Mouse (Mus musculus) heart, embryonic 12.5 days (tissue): Measurements from ENCODE around the gene Calhm4. TPM values are rescaled to one million over a fixed set of nuclear protein-coding genes. Genes with fewer than 3 reads are reported as not detected.
"Not testable (repeated sequence)": the region's sequence is repeated elsewhere in the genome, so short reads cannot be mapped to it uniquely, and the experiment has no call there.

ENCODE experiments used
- ATAC-seq: fragments of 200-750 bp; cut with Nextera tagmentation; 2 replicates; pipeline ENCODE4 v1.8.0; 2017; ENCODE audit warnings: moderate TSS enrichment, moderate library complexity; ENCODE audit not compliant: insufficient number of reproducible peaks, low FRiP score
- H3K27ac ChIP-seq: fragments of 300-500 bp; sonication (generic); 2 replicates; pipeline ENCODE4 v1.5.1; 2016; ENCODE audit warnings: mild to moderate bottlenecking, moderate library complexity; ENCODE audit not compliant: poor library complexity, severe bottlenecking
- H3K27me3 ChIP-seq: fragments of 300-500 bp; sonication (generic); replicated peaks from 2 replicates; pipeline ENCODE4 v1.6.1; 2016; ENCODE audit warnings: mild to moderate bottlenecking, moderate library complexity
- H3K36me3 ChIP-seq: fragments of 300-500 bp; sonication (generic); 2 replicates; pipeline ENCODE4 v1.6.1; 2016; ENCODE audit warnings: mild to moderate bottlenecking, moderate library complexity
- H3K4me1 ChIP-seq: fragments of 300-500 bp; sonication (generic); replicated peaks from 2 replicates; pipeline ENCODE4 v1.6.1; 2016; ENCODE audit warnings: mild to moderate bottlenecking
- H3K4me2 ChIP-seq: fragments of 300-500 bp; sonication (generic); 2 replicates; pipeline ENCODE4 v1.6.1; 2016; ENCODE audit warnings: mild to moderate bottlenecking, moderate library complexity
- H3K4me3 ChIP-seq: fragments of 300-500 bp; sonication (generic); 2 replicates; pipeline ENCODE4 v1.5.1; 2016; ENCODE audit warnings: mild to moderate bottlenecking
- H3K9ac ChIP-seq: fragments of 300-500 bp; sonication (generic); 2 replicates; pipeline ENCODE4 v1.6.1; 2016; ENCODE audit warnings: mild to moderate bottlenecking, moderate library complexity
- H3K9me3 ChIP-seq: fragments of 300-500 bp; sonication (generic); replicated peaks from 2 replicates; pipeline ENCODE4 v1.6.1; 2016; ENCODE audit warnings: mild to moderate bottlenecking, moderate library complexity
- WGBS: fragments of 180-500 bp; shearing (Covaris S2); methylation state at CpG from one replicate; pipeline ENCODE4 v1.1.7; 2016; 5-methylcytosine and 5-hydroxymethylcytosine counted together
- polyA plus RNA-seq: library from polyadenylated mRNA; unstranded; fragments of >200 nt; fragmentation: Nextera tagmentation; extraction: Ambion mirVana; gene quantifications from 2 replicates; pipeline ENCODE4 v1.2.1, GENCODE M21; 2016

The Calhm4 gene
- polyA plus RNA-seq, 1 experiment from 2014 or later: not detected

DNA sequence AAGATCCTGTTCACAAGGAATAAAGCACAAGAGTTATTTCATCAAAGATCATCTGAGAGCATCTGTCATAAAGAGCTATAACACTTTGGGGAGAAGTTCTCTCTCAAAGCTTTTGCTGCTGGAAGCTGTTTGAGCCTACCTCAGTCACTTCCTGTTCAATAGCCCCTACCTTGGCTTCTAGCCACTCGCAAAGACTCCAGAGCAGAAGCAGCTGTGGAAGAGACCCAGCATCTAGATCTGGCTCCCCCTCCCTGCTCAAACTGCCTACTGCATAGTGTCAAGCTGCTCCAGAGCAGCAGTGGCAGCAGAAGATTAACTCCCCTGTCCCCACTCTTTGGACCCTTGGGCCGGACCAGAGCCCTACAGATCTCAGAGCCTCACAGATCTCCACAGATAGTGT is 9.9 kb upstream of the Calhm4 start:
- no peaks in the 10 kb centered on the region for H3K36me3 ChIP-seq
- no peaks in the 10 kb centered on the region for H3K27me3 ChIP-seq
- no peaks in the 10 kb centered on the region for H3K4me1 ChIP-seq
- H3K4me3 ChIP-seq: no peak overlapping the region
- 60% methylated on average over 2 of the region's 2 CpGs for WGBS
- no peak overlapping the region for H3K27ac ChIP-seq
- no peak overlapping the region for H3K9ac ChIP-seq
- H3K9me3 ChIP-seq: no peaks in the 10 kb centered on the region
- ATAC-seq: no peak
- H3K4me2 ChIP-seq: no peak overlapping the region

DNA sequence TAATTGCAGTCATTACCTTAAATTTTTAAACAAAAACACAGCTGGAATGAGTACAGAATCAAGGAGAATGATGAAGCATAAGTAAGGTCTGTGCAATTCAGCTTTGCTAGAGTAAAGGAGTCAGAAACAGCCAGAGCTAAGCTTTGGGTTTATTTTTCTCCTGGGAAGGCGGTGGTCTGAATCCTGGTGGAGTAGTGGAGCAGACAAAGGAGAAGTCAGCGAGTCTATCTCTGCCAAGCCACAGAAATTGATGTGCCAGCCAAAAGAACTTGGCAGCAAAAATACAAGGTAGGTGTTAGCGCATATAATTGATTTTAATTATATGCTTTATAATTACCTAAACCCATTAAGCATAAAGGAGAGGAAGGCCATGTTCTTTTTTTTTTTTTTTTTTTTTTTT is 6.7 kb downstream of the Calhm4 start, which contains the start of gene Trappc3l:
Gene Trappc3l (plus strand): TSS at position 197 of the 400 bp plus-strand sequence.
- H3K4me2 ChIP-seq: no peak within 1 kb of the TSS
- no peaks in the 10 kb centered on the region for H3K27me3 ChIP-seq
- 83% methylated on average over 3 of the region's 3 CpGs for WGBS
- H3K9me3 ChIP-seq: no peaks in the 10 kb centered on the region
- no peak within 1 kb of the TSS for H3K9ac ChIP-seq
- H3K4me1 ChIP-seq: no peaks in the 10 kb centered on the region
- no peak within 1 kb of the TSS for H3K27ac ChIP-seq
- no peaks in the 10 kb centered on the region for H3K36me3 ChIP-seq
- no peak for ATAC-seq
- no peak within 1 kb of the TSS for H3K4me3 ChIP-seq

DNA sequence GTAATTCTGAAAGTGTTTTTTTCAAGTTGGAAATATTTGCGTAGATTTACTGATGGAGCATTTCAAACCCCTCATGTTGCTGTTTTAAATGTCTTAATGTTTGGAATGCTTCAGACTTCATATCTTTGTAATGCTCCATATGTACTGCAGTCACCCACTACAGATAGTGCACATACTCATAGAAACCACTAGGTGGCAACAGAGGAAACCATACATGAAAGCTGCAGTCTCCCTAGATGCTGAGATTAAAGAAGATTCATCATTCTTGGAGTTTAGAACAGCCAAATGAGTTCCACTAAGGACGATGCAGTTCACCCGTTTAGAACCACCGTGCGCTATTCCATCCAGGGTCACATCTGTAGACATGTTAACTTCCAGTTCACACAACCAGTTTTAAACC is 7.5 kb downstream of the Calhm4 start:
- Histone ChIP-seq H3K9ac (no peak overlapping the region), H3K27me3 (no peaks in the 10 kb centered on the region), H3K4me1 (no peaks in the 10 kb centered on the region), H3K4me2 (no peak overlapping the region), H3K4me3 (no peak overlapping the region), H3K27ac (no peak overlapping the region), H3K36me3 (no peaks in the 10 kb centered on the region), H3K9me3 (no peaks in the 10 kb centered on the region)
- ATAC-seq: no peak
- WGBS: 14% methylated on average over 5 of the region's 5 CpGs

DNA sequence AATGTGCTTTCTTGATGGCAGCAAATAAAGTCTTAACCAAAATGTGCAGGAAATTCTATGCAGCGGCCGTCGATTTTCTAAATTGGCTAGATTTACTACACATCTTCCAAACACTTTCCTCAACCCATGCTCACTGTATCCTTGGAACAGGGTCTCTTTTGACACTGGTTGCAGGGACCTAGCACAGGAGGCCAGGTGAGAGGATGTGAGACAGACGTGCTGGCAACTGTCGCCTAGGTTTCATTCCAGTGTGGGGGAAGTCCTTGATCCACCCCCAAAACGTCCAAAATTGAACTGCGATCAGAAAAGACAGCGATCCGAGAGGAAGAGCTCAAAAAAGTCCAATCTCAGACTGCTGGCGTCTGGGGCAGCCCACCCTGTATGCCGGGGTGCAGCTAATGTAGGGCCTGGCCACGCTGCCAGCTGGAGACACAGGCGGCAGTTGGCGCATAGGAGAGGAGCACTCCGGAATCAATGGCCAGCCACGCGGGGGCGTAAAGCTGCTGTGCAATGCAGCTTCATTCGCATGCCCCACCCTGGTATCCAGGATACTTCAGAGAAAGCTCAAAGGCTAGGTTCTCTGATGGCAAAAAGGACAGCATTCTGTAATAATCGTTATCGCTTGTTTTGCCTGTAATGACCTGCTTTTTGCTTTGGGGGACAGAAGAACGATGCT is 10.3 kb downstream of the Calhm4 start:
- ATAC-seq: peak; percentile 68; the same call in 1 of the 2 replicates
- H3K27ac ChIP-seq: no peak overlapping the region
- peak overlapping the region; percentile 60 for H3K4me2 ChIP-seq
- 19% methylated on average over 22 of the region's 22 CpGs for WGBS
- H3K4me1 ChIP-seq: no peaks in the 10 kb centered on the region
- H3K4me3 ChIP-seq: peak overlapping the region; percentile 10
- H3K9ac ChIP-seq: peak overlapping the region; percentile 41; the same call in 1 of the 2 replicates
- no peaks in the 10 kb centered on the region for H3K9me3 ChIP-seq
- no peaks in the 10 kb centered on the region for H3K36me3 ChIP-seq
- no peaks in the 10 kb centered on the region for H3K27me3 ChIP-seq

DNA sequence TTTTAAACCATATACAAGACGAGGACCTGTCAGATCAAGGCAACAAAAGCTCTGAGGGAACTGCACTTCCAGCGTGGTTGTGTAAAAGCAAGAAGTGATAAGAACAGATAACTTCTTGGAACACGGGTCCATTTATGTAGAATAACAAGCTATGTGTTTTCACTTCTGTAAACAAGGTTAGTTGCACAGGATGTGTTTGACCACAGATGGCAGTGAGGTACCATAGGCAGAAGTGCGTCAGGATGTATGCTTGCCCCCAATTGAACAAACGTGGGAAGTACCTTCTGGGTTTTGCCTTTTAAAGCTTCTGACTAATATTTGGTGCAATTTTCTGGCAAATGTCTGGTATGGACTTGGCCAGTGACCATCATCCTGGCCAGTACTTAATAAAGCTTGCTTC is 13.8 kb downstream of the Calhm4 start:
- no peak for ATAC-seq
- no peaks in the 10 kb centered on the region for H3K4me1 ChIP-seq
- no peak overlapping the region for H3K4me2 ChIP-seq
- H3K36me3 ChIP-seq: no peaks in the 10 kb centered on the region
- H3K9me3 ChIP-seq: no peaks in the 10 kb centered on the region
- 56% methylated on average over 5 of the region's 5 CpGs for WGBS
- no peaks in the 10 kb centered on the region for H3K27me3 ChIP-seq
- H3K4me3 ChIP-seq: no peak overlapping the region
- no peak overlapping the region for H3K27ac ChIP-seq
- H3K9ac ChIP-seq: no peak overlapping the region

DNA sequence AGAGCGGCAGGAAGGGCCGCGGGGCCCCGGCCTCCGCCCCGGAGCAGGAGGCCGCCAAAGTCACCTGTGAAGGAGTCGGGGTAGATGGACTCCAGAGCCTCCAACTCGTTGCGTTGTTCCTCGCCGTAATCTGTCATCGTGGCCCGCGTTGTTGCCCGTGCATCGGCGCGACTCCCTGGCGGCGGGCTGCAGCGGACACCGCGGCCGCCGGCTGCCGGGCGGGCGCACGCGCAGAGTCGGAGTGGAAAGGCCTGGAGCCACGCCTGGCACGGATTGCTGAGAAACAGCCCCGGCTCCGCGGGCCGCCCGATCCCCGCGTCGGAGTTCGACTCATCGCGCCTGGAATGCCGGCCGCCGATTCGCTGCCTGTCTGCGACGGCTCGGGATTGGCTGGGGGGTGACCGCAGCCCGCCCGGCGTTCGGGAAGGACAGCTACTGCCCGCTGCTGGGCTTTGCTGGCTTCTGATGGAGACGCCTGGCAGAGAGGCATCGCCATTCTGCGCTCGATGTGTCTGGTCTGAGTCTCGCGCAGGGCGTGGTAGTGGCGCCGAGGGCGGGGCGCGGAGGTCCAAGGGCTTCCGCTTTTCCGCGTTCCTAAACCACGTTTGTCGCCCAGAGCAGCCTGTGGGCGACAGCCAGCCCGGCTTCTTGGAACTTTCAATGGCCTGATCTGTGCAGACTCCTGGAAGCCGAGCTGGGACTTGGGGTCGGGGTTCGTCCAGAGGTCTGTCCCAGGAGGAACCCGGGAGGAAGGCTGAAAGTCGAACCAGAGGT is 24.6 kb downstream of the Calhm4 start, which contains the start of gene Rwdd1:
Gene Rwdd1 (minus strand): TSS at position 323 of the 774 bp plus-strand sequence.
- Histone ChIP-seq H3K9me3 (no peaks in the 10 kb centered on the region), H3K36me3 (no peaks in the 10 kb centered on the region), H3K4me3 (peak within 1 kb of the TSS; percentile 96), H3K9ac (peak within 1 kb of the TSS; percentile 92), H3K4me1 (peaks cover 11% of the 10 kb centered on the region), H3K27me3 (no peaks in the 10 kb centered on the region), H3K4me2 (peak within 1 kb of the TSS; percentile 93), H3K27ac (peak within 1 kb of the TSS; percentile 98)
- peak; percentile 99 for ATAC-seq
- under 1% methylated on average over 82 of the region's 82 CpGs for WGBS

DNA sequence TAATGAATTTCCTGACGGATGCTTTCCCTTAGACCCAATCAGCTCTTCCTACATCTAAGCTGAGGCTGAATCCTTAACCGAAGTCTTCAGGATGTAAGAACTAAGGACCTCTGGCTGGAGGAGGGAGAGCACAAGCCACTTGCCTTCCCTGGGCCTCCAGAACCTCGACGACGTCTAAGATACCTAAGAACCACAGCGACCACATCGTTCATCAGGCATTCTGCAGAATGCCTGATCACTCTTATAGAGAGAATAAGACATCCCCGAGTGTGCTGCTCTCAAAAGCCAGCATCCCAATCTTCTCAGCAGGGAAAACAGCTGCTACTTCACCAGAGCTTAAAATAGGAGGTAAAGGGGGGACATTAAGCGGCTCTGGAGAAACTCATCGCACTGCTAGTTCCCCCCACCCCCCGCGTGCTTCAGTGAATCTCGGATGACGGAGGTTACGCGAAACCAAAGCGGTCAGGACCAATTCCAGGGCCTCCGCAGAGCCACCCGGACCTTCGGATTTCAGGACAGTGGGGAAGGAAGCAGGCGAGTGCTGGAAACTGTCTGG is 25.3 kb downstream of the Calhm4 start:
- H3K4me2 ChIP-seq: peak overlapping the region; percentile 93
- no peaks in the 10 kb centered on the region for H3K9me3 ChIP-seq
- ATAC-seq: no peak
- H3K27ac ChIP-seq: peak overlapping the region; percentile 98
- H3K4me3 ChIP-seq: peak overlapping the region; percentile 96
- H3K9ac ChIP-seq: peak overlapping the region; percentile 92
- no peaks in the 10 kb centered on the region for H3K27me3 ChIP-seq
- under 1% methylated on average over 21 of the region's 21 CpGs for WGBS
- no peaks in the 10 kb centered on the region for H3K36me3 ChIP-seq
- H3K4me1 ChIP-seq: peaks cover 11% of the 10 kb centered on the region

DNA sequence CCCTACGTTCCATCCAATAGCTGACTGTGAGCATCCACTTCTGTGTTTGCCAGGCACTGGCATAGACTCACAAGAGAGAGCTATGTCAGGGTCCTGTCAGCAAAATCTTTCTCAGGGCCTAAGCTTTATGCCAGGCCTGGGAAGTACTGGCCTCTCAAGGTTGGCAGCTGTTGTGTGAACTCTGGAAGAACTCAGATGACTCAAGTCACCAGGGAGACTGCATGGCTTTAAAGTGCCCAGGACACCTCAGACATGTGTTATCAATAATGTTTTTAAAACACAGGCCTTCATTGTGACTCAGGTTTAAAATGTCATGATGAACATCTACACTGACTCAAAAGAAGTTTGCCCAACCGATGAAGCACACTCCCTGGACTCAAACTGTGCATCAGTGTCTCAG is 30.9 kb downstream of the Calhm4 start:
- ATAC-seq: no peak
- H3K4me3 ChIP-seq: no peak overlapping the region

DNA sequence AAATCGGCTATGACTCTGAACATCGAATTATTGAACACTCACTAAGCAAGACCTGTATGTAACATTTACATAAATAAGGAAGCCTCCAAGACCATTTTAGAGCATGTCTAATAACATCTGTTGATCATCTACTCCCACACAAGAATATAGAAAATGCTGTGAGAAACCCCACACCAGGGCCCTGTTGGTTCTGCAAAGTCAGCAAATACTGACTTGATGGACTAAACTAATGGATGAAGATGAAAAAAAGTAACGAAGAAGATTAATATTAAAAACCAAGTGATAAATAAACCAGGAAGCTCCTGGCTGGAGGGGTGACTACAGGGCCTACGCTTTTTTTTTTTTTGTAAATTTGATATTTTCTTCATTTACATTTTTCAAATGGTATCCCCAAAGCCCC is 31.5 kb downstream of the Calhm4 start:
- no peaks in the 10 kb centered on the region for H3K9me3 ChIP-seq
- H3K36me3 ChIP-seq: peaks cover 18% of the 10 kb centered on the region
- H3K27me3 ChIP-seq: no peaks in the 10 kb centered on the region
- ATAC-seq: no peak
- no peaks in the 10 kb centered on the region for H3K4me1 ChIP-seq
- WGBS: 93% methylated on average over 4 of the region's 4 CpGs
- H3K9ac ChIP-seq: no peak overlapping the region
- H3K27ac ChIP-seq: no peak overlapping the region
- no peak overlapping the region for H3K4me2 ChIP-seq
- no peak overlapping the region for H3K4me3 ChIP-seq

More for the DNA sequence above, 30.9 kb downstream of the Calhm4 start:
- H3K4me2 ChIP-seq: no peak overlapping the region
- no peaks in the 10 kb centered on the region for H3K27me3 ChIP-seq
- H3K36me3 ChIP-seq: peaks cover 11% of the 10 kb centered on the region
- H3K4me1 ChIP-seq: peaks cover 5% of the 10 kb centered on the region
- H3K27ac ChIP-seq: no peak overlapping the region
- no peaks in the 10 kb centered on the region for H3K9me3 ChIP-seq
- WGBS: 88% methylated on average over 2 of the region's 2 CpGs
- no peak overlapping the region for H3K9ac ChIP-seq

DNA sequence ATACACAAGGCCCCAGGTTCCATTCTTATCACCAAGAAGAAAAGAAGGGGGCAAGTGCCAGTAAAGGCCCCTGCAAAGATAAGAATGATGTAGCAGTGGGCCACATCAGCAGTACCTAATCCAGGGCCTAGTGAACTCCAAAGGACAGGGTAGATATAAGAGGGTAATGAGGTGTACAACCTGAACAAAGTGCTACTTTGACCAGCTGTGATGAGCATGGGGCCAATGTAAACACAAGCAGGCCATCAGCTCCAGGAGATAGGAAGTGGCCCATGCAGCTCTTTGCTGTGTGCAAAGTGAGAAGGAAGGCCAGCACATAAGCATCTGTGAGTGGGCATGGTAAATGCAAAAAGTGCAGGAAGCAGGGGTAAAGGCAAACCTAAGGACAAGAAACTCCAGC is 45.7 kb downstream of the Calhm4 start:
- Histone ChIP-seq H3K9me3 (no peaks in the 10 kb centered on the region), H3K36me3 (peaks cover 81% of the 10 kb centered on the region), H3K4me2 (no peak overlapping the region), H3K4me3 (no peak overlapping the region), H3K9ac (no peak overlapping the region), H3K27me3 (no peaks in the 10 kb centered on the region), H3K4me1 (no peaks in the 10 kb centered on the region), H3K27ac (no peak overlapping the region)
- ATAC-seq: no peak

DNA sequence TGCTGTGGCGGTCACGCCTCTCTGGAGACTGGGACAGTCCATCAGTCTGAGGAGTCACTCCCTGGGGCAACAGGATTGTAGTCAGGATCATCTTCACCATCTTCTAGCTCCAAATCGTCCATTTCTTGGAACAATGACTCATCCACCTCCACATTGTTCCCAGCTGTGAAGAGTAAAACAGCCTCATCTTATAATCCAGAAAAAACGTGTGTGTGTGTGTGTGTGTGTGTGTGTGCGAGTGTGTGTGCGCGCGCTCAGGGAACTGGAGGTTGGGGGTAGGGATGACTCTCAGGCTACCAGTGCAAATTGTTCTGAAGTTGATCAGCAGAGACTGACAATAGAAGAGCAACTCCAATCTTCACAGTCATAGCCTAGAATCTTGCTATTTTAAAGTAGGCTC is 47.4 kb downstream of the Calhm4 start:
- not testable (repeated sequence) for ATAC-seq, H3K9me3 ChIP-seq, H3K4me2 ChIP-seq, H3K27me3 ChIP-seq, H3K4me3 ChIP-seq, H3K4me1 ChIP-seq, H3K27ac ChIP-seq, H3K9ac ChIP-seq
- peaks cover 78% of the 10 kb centered on the region for H3K36me3 ChIP-seq
- 88% methylated on average over 6 of the region's 8 CpGs for WGBS
